Mouse (Mus musculus) frontal cortex, postnatal 25 days (tissue): Measurements from ENCODE around the gene Fto.

Experiments used
- DNase-seq, 2 experiments: peaks; one replicate each; pipeline ENCODE4 v3.0.0; 2022; ENCODE audit warnings: low spot score in 2 of 2

Gene Fto

GRCm38 (mm10) chr8:91448667-91449329 is 135.5 kb downstream of the Fto start:
- no peak for DNase-seq

- no peak for DNase-seq
Observed at GRCm38 (mm10) chr8:91454926-91455325, 141.6 kb downstream of the Fto start.

- DNase-seq, result no peak
Observed at GRCm38 (mm10) chr8:91455591-91455990, 142.3 kb downstream of the Fto start.

- DNase-seq, result no peak
Observed at GRCm38 (mm10) chr8:91458016-91458415, 144.7 kb downstream of the Fto start.

GRCm38 (mm10) chr8:91460965-91461364 is 147.6 kb downstream of the Fto start:
- no peak for DNase-seq

GRCm38 (mm10) chr8:91463757-91464156 is 150.4 kb downstream of the Fto start:
- DNase-seq, result no peak

- DNase-seq, result no peak
Observed at GRCm38 (mm10) chr8:91467463-91467862, 154.1 kb downstream of the Fto start.

- no peak for DNase-seq
Observed at GRCm38 (mm10) chr8:91467881-91468534, 154.7 kb downstream of the Fto start.

GRCm38 (mm10) chr8:91469441-91469840 is 156.1 kb downstream of the Fto start:
- no peak for DNase-seq

- no peak for DNase-seq
Observed at GRCm38 (mm10) chr8:91474731-91475279, 161.5 kb downstream of the Fto start.

- DNase-seq, result no peak
Observed at GRCm38 (mm10) chr8:91476988-91477387, 163.7 kb downstream of the Fto start.

GRCm38 (mm10) chr8:91477471-91477870 is 164.1 kb downstream of the Fto start:
- no peak for DNase-seq

- no peak for DNase-seq
Observed at GRCm38 (mm10) chr8:91482511-91482910, 169.2 kb downstream of the Fto start.

GRCm38 (mm10) chr8:91486394-91486793 is 173.1 kb downstream of the Fto start:
- no peak for DNase-seq

GRCm38 (mm10) chr8:91487456-91487855 is 174.1 kb downstream of the Fto start:
- no peak for DNase-seq

GRCm38 (mm10) chr8:91488086-91488783 is 174.9 kb downstream of the Fto start:
- peak; percentile 29 to 49 for DNase-seq

GRCm38 (mm10) chr8:91488784-91489450 is 175.6 kb downstream of the Fto start:
- DNase-seq, result no peak

- DNase-seq, result no peak
Observed at GRCm38 (mm10) chr8:91490065-91490464, 176.7 kb downstream of the Fto start.

- DNase-seq, result no peak
Observed at GRCm38 (mm10) chr8:91493373-91493772, 180.0 kb downstream of the Fto start.

- DNase-seq, result no peak
Observed at GRCm38 (mm10) chr8:91494501-91495259, 181.4 kb downstream of the Fto start.

GRCm38 (mm10) chr8:91495260-91495601 is 181.9 kb downstream of the Fto start:
- DNase-seq, result no peak
